Mouse (Mus musculus): Measurements from ENCODE around the gene Copz2. TPM values are rescaled to one million over a fixed set of nuclear protein-coding genes. Genes with fewer than 3 reads are reported as not detected.

The Copz2 gene
- total RNA-seq, 4 experiments from 2014 or later: 22.9 to 30.1 (median 24.3) TPM

- no peak for DNase-seq (ENCODE audit: low spot score in 2 of 2)
Measured at GRCm38 (mm10) chr11:96902639-96903635, 53.3 kb downstream of the Copz2 start.

- DNase-seq (ENCODE audit: low spot score in 2 of 2): peak; percentile 73 to 84
Measured at GRCm38 (mm10) chr11:96906431-96907161, 56.9 kb downstream of the Copz2 start.

- DNase-seq (ENCODE audit: low spot score in 2 of 2): no peak
Measured at GRCm38 (mm10) chr11:96908594-96908993, 58.9 kb downstream of the Copz2 start.

- DNase-seq (ENCODE audit: low spot score in 2 of 2): peak; percentile 65 to 69
Measured at GRCm38 (mm10) chr11:96910003-96910402, 60.3 kb downstream of the Copz2 start.

Small RNA genes lying within 50 kb of the gene (microRNA-seq; reads per million reads assigned to microRNA genes)
- gene Mir152: 111 reads per million, percentile 52 among the genes with 10 or more reads in this experiment

Other genes starting within 250 kb of the Copz2 start
- 10 to 100 TPM in 3 of 4 experiments, 1 to 10 TPM in 1; 7.7 to 12.0 (median 11.0) TPM for gene Snx11, start 72.3 kb upstream of the Copz2 start, total RNA-seq (2022)
- gene Cbx1, start 60.7 kb upstream of the Copz2 start, total RNA-seq (2022): 10 to 100 TPM; 33.3 to 37.5 (median 35.5) TPM
- gene Nfe2l1, start 19.9 kb upstream of the Copz2 start, total RNA-seq (2022): 100 to 1,000 TPM; 479 to 603 (median 495) TPM
- 10 to 100 TPM; 23.0 to 30.7 (median 27.9) TPM for gene Cdk5rap3, start 66.6 kb downstream of the Copz2 start, total RNA-seq (2022)
- gene Prr15l, start 78.2 kb downstream of the Copz2 start, total RNA-seq (2022): not detected
- 1 to 10 TPM; 7.4 to 9.3 (median 8.0) TPM for gene Pnpo, start 94.1 kb downstream of the Copz2 start, total RNA-seq (2022)
- gene Sp2, start 133.1 kb downstream of the Copz2 start, total RNA-seq (2022): 10 to 100 TPM in 2 of 4 experiments, 1 to 10 TPM in 2; 8.6 to 12.5 (median 10.4) TPM
- gene Sp6, start 163.5 kb downstream of the Copz2 start, total RNA-seq (2022): under 1 TPM in 2 of 4 experiments, not detected in 2; 0.07 to 0.13 TPM
- gene Scrn2, start 180.1 kb downstream of the Copz2 start, total RNA-seq (2022): 10 to 100 TPM; 13.0 to 14.4 (median 13.6) TPM
- not detected for gene Lrrc46, start 191.5 kb downstream of the Copz2 start, total RNA-seq (2022)
- gene Mrpl10, start 191.7 kb downstream of the Copz2 start, total RNA-seq (2022): 10 to 100 TPM; 44.1 to 52.7 (median 45.6) TPM
- gene Osbpl7, start 200.8 kb downstream of the Copz2 start, total RNA-seq (2022): 1 to 10 TPM; 3.0 to 4.5 (median 3.2) TPM

Data from gastrocnemius, adult 8-10 months (tissue).